Mouse (Mus musculus) embryo, embryonic 10.5 days (tissue): ENCODE measurements around the gene Cntn3.

Experiments
- DNase-seq: peaks from one replicate; pipeline ENCODE4 v3.0.0-alpha.2; 2015; ENCODE audit warnings: low spot score

The Cntn3 gene

GRCm38 (mm10) chr6:102478320-102479080, 94.4 kb downstream of the Cntn3 start:
- DNase-seq = no peak

- DNase-seq = no peak
Observed at GRCm38 (mm10) chr6:102438353-102438752, 134.5 kb downstream of the Cntn3 start.

- DNase-seq = no peak
Observed at GRCm38 (mm10) chr6:102427549-102427948, 145.4 kb downstream of the Cntn3 start.

- peak; percentile 6 for DNase-seq
Observed at GRCm38 (mm10) chr6:102421781-102422180, 151.1 kb downstream of the Cntn3 start.

GRCm38 (mm10) chr6:102388590-102388989, 184.3 kb downstream of the Cntn3 start:
- no peak for DNase-seq

GRCm38 (mm10) chr6:102372112-102372511, 200.8 kb downstream of the Cntn3 start:
- DNase-seq = peak; percentile 6

- DNase-seq = no peak
Observed at GRCm38 (mm10) chr6:102363880-102364279, 209.0 kb downstream of the Cntn3 start.

GRCm38 (mm10) chr6:102363291-102363832, 209.5 kb downstream of the Cntn3 start:
- DNase-seq = no peak

- no peak for DNase-seq
Observed at GRCm38 (mm10) chr6:102332144-102332543, 240.8 kb downstream of the Cntn3 start.

GRCm38 (mm10) chr6:102326711-102327110, 246.2 kb downstream of the Cntn3 start:
- no peak for DNase-seq

- DNase-seq = no peak
Observed at GRCm38 (mm10) chr6:102322614-102323284, 250.2 kb downstream of the Cntn3 start.

GRCm38 (mm10) chr6:102319755-102320154, 253.1 kb downstream of the Cntn3 start:
- no peak for DNase-seq

- peak; percentile 1 for DNase-seq
Observed at GRCm38 (mm10) chr6:102282889-102283288, 290.0 kb downstream of the Cntn3 start.

GRCm38 (mm10) chr6:102231015-102231414, 341.9 kb downstream of the Cntn3 start:
- DNase-seq = no peak

GRCm38 (mm10) chr6:102186316-102186715, 386.6 kb downstream of the Cntn3 start:
- DNase-seq = no peak

- peak; percentile 80 for DNase-seq
Observed at GRCm38 (mm10) chr6:102170913-102171312, 402.0 kb downstream of the Cntn3 start.

GRCm38 (mm10) chr6:102161186-102161585, 411.7 kb downstream of the Cntn3 start:
- no peak for DNase-seq

- no peak for DNase-seq
Observed at GRCm38 (mm10) chr6:102121676-102122075, 451.2 kb downstream of the Cntn3 start.

- no peak for DNase-seq
Observed at GRCm38 (mm10) chr6:102120003-102120402, 452.9 kb downstream of the Cntn3 start.

GRCm38 (mm10) chr6:102113629-102114028, 459.3 kb downstream of the Cntn3 start:
- DNase-seq = no peak
